Mouse (Mus musculus) brain, embryonic 14.5 days (tissue): Measurements from ENCODE around the gene Pigu.

ENCODE experiments used
- CTCF ChIP-seq: fragments of 200-500 bp; IDR thresholded peaks from 2 replicates; pipeline ENCODE4 v1.5.1; 2012; ENCODE audit warnings: inconsistent platforms, mild to moderate bottlenecking, moderate library complexity, borderline replicate concordance; ENCODE audit not compliant: insufficient read depth, insufficient read length; ENCODE audit errors: extremely low read depth
- POLR2A ChIP-seq: fragments of 200-500 bp; IDR thresholded peaks from 2 replicates; pipeline ENCODE4 v1.6.1; 2012; ENCODE audit warnings: mild to moderate bottlenecking, inconsistent platforms, borderline replicate concordance; ENCODE audit not compliant: poor library complexity, insufficient read depth, insufficient read length, severe bottlenecking; ENCODE audit errors: extremely low read depth

DNA sequence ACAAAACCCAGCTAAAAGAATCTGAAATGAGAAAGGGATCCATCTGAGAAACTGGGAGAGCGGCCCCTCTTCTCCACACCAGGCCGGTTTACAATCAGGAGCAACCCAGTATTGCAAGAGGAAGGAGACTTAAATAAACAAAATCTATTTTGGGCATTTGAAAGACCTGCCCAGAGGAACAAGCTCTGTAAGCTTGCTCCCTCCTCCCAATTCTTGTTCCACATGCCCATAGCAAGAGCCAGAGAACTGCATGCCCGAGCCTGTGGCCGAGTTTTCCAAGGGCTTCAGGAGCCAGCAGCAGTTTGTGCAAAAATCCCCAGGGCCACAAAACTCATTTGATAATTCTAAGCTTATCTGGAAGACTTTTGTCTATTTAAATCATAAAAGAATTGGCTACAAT, 57.7 kb downstream of the Pigu start:
- no peak for TF ChIP-seq CTCF
- TF ChIP-seq POLR2A, result no peak
